Mouse (Mus musculus): ENCODE measurements around the gene Ing4.

Gene Ing4

DNA sequence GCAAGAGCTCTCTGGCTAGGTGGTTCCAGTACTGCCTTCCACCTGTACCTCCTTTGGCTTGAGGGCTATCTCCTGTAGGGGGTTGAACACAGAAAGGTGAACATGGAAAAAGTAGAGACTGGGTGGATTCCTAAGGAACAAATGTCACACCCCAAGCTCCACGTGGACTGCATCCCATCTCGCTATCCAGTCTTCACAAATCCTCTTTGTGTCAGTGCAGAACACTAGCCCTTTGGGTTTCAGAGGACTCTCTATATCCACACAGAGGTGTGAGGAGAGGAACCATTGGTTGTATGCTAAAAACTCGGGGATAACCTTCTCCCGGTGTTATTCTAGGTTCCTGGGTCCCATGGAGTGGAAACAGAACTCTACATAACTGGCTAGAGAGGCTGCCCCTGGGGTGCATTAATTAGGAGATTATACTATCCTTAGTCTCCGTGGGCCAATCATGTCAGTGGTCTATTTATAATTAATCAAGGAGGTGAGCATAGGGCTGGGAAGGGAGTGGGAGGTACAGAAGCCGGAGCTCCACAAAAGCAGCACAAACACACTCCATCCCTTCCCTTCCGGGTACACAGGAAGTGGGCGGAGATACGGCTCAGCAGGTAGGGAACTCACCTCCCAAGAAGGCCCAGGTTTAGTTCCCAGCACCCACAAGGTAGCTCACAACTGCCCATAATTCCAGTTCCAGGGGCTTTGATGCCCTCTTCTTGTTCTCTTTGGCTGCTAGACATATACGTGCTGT is 51.0 kb downstream of the Ing4 start:
- in situ Hi-C loops (cut with MseI, MboI): no loop called here

DNA sequence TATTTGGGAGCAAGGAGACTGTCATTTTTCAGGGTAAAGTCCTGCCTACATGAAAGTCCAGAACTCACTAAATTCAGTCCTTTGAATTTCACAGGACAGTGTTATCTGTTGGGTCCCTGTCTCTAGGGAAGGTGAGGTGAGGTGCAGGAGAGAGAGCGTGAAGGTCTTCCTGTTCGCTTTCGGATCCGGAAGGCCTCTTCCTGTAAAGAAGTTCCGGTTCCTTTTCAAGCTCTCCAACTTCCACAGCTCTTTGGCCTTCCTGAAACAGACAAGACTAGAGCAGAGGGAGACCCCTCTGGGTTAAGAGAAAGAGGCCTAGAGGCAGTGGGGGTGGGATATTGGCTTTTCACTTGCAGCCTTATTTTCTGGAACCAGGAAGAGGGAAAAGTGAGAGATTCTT is 52.8 kb downstream of the Ing4 start:
- in situ Hi-C loops (cut with MseI, MboI): no loop called here

GRCm38 (mm10) chr6:125094843-125095242 is 55.3 kb downstream of the Ing4 start:
- in situ Hi-C loops (cut with MseI, MboI): no loop called here

GRCm38 (mm10) chr6:125095391-125096278 is 56.1 kb downstream of the Ing4 start, which contains the start of gene Chd4:
Chd4 (plus strand) TSS chr6:125095981.
- in situ Hi-C loops (cut with MseI, MboI): no loop called here

DNA sequence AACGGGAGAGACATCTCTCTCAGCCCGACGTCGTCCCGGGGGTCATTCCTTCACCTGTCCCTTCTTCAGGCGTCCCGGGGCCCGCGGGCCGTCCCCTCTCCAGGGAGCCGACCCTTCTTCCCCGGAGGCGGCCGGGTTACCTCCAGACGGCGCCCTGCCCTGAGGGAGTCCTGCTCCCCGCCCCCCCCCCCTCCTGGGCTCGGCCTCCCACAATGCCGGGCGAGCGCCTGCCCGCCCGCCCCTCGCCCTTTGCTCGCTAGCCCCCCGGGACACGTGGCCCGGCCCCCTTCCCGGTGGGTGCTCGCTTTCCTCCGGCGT is 56.7 kb downstream of the Ing4 start:
- in situ Hi-C loops (cut with MseI, MboI): no loop called here

- in situ Hi-C loops (cut with MseI, MboI): no loop called here
These were observed 57.2 kb downstream of the Ing4 start for GRCm38 (mm10) chr6:125096597-125097345.

- in situ Hi-C loops (cut with MseI, MboI): no loop called here
These were observed 57.8 kb downstream of the Ing4 start for GRCm38 (mm10) chr6:125097346-125097689.

- in situ Hi-C loops (cut with MseI, MboI): no loop called here
These were observed 58.4 kb downstream of the Ing4 start for GRCm38 (mm10) chr6:125097951-125098350.

GRCm38 (mm10) chr6:125098513-125098912 is 59.0 kb downstream of the Ing4 start:
- in situ Hi-C loops (cut with MseI, MboI): no loop called here

All from mouse trophoblast stem cell (cell line).